Mouse (Mus musculus) splenic B cell, adult 2 months (primary cell): Measurements from ENCODE around the gene Cinp.

ENCODE experiments used
- DNase-seq: peaks from one replicate; pipeline ENCODE4 v3.0.0-alpha.2; 2011; ENCODE audit warnings: low read depth, low spot score
- H3K27me3 ChIP-seq: 2 replicates; pipeline ENCODE4 v1.6.1; 2012; ENCODE audit warnings: mild to moderate bottlenecking, low read length, moderate library complexity, mixed read lengths; ENCODE audit not compliant: control insufficient read depth, poor library complexity, insufficient read depth, severe bottlenecking
- H3K36me3 ChIP-seq: 2 replicates; pipeline ENCODE4 v1.6.1; 2012; ENCODE audit warnings: mild to moderate bottlenecking, low read length, moderate library complexity, mixed read lengths; ENCODE audit not compliant: control insufficient read depth, poor library complexity, insufficient read depth, severe bottlenecking

Cinp gene

DNA sequence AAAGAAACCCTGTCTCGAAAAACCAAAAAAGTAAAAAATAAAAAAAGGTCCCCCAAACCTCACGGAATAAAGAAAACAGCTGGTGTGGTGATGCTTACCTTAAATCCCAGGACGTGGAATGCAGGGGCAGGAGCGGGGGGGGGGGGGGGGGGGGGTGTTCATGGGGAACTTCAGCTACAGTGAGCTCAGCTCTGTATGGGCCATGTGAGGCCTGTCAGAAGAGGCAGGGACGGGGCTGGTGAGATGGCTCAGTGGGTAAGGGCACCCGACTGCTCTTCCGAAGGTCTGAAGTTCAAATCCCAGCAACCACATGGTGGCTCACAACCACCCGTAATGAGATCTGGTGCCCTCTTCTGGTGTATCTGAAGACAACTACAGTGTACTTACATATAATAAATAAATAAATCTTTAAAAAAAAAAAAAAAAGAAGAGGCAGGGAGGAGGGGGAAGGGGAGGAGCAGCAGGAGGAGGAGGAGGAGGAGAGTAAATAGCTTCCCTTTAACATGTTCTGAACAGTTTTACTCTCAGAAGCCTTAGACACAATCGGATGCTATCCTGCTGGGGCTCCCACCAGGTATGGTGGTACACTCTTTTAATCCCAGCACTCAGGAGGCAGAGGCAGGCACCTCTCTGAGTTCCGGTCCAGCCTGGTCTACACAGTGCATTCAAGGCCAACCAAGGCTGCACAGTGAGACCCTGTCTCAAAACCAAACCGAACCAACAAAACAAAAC lies 58.5 kb downstream of the Cinp start:
- no peak for DNase-seq
- no peaks in the 10 kb centered on the region for H3K27me3 ChIP-seq
- H3K36me3 ChIP-seq, result no peaks in the 10 kb centered on the region

DNA sequence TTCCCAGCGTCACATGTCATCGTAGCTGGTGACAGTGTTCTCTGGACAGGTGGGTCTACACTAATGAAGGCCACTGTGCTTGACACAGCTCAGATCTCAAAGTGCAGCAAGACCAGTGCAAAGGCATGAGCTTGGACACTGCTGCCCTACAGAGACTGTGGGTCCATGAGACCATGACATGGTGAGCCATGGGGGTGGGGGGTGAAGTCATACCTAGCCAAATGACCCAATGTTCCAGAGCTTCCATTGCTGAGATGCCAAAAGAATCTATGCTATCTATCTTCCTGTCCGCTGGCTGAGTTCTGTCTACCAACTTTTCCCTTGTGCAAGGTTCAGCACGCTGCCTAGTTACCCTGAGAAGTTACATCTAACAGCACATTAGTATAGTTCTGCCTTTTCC lies 60.0 kb downstream of the Cinp start:
- Histone ChIP-seq H3K36me3 (no peaks in the 10 kb centered on the region), H3K27me3 (no peaks in the 10 kb centered on the region)
- DNase-seq, result no peak
